Mouse (Mus musculus) olfactory bulb, adult 2 months (tissue): ENCODE data around the gene Arrb1. TPM values are rescaled to one million over a fixed set of nuclear protein-coding genes. Genes with fewer than 3 reads are reported as not detected.

Source experiments
- H3K27ac ChIP-seq: fragments of 200-500 bp; 2 replicates; pipeline ENCODE4 v1.5.1; 2012; ENCODE audit warnings: low read depth, low read length; ENCODE audit not compliant: insufficient read depth
- H3K4me1 ChIP-seq: fragments of 200-500 bp; 2 replicates; pipeline ENCODE4 v1.6.1; 2012; ENCODE audit warnings: low read length; ENCODE audit not compliant: control insufficient read depth, insufficient read depth
- H3K4me3 ChIP-seq: fragments of 200-500 bp; 2 replicates; pipeline ENCODE4 v1.5.1; 2012; ENCODE audit warnings: mild to moderate bottlenecking, low read depth, low read length, moderate library complexity; ENCODE audit not compliant: insufficient read depth
- CTCF ChIP-seq: fragments of 200-500 bp; IDR thresholded peaks from 2 replicates; pipeline ENCODE4 v1.5.1; 2012; ENCODE audit warnings: low read depth, mild to moderate bottlenecking, low read length, moderate library complexity; ENCODE audit not compliant: insufficient read depth
- POLR2A ChIP-seq: fragments of 200-500 bp; IDR thresholded peaks from 2 replicates; pipeline ENCODE4 v1.6.1; 2012; ENCODE audit warnings: mild to moderate bottlenecking, low read depth, low read length, moderate library complexity; ENCODE audit not compliant: insufficient read depth
- WGBS: fragments of 180-500 bp; shearing (Covaris S2); methylation state at CpG from one replicate; pipeline ENCODE4 v1.1.7; 2018; 5-methylcytosine and 5-hydroxymethylcytosine counted together
- polyA plus RNA-seq: library from polyadenylated mRNA; stranded (reverse); fragments of >200 nt; gene quantifications from 2 replicates; pipeline ENCODE4 v1.2.4, GENCODE M21; 2012; ENCODE audit warnings: low replicate concordance; ENCODE audit not compliant: missing spikeins, insufficient read depth, insufficient read length

The Arrb1 gene
- polyA plus RNA-seq, 1 experiment, result not detected

DNA sequence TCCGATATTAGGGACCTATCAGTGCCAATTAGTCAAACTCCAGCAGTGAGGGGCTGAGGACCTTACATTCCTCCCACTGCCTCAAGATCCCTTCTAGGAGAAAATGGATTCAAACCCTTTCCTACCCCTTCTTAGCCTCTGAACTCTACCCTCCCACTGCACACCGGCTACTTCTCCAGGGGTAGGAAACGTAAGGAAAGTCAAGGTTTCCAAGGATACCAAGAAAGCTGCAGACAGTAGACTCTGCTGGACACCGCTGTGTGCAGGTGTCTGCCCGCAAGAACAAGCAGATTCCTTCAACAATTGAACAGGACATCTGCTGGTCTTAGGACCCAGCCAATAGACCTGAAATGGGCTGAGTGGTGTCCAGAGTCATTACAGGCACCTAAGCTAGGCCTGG is 765 bp upstream of the Arrb1 start:
- Histone ChIP-seq H3K4me1 (peaks cover 34% of the 10 kb centered on the region), H3K4me3 (peak overlapping the region; percentile 66), H3K27ac (peak overlapping the region; percentile 37; the same call in 1 of the 2 replicates)
- TF ChIP-seq POLR2A (no peak), CTCF (no peak)
- 33% methylated on average over 5 of the region's 5 CpGs for WGBS

GRCm38 (mm10) chr7:99535741-99536501 is 655 bp downstream of the Arrb1 start:
- Histone ChIP-seq H3K27ac (peak overlapping the region; percentile 64), H3K4me1 (peaks cover 47% of the 10 kb centered on the region), H3K4me3 (peak overlapping the region; percentile 66)
- WGBS, result 4% methylated on average over 46 of the region's 46 CpGs
- TF ChIP-seq POLR2A (no peak), CTCF (no peak)

GRCm38 (mm10) chr7:99537183-99537756 is 2.0 kb downstream of the Arrb1 start:
- Histone ChIP-seq H3K27ac (peak overlapping the region; percentile 56), H3K4me3 (peak overlapping the region; percentile 22), H3K4me1 (peaks cover 53% of the 10 kb centered on the region)
- 39% methylated on average over 5 of the region's 5 CpGs for WGBS
- TF ChIP-seq CTCF (no peak), POLR2A (no peak)

- Histone ChIP-seq H3K4me1 (peaks cover 57% of the 10 kb centered on the region), H3K4me3 (no peak overlapping the region), H3K27ac (no peak overlapping the region)
These were observed 3.2 kb downstream of the Arrb1 start for GRCm38 (mm10) chr7:99538421-99538820.

DNA sequence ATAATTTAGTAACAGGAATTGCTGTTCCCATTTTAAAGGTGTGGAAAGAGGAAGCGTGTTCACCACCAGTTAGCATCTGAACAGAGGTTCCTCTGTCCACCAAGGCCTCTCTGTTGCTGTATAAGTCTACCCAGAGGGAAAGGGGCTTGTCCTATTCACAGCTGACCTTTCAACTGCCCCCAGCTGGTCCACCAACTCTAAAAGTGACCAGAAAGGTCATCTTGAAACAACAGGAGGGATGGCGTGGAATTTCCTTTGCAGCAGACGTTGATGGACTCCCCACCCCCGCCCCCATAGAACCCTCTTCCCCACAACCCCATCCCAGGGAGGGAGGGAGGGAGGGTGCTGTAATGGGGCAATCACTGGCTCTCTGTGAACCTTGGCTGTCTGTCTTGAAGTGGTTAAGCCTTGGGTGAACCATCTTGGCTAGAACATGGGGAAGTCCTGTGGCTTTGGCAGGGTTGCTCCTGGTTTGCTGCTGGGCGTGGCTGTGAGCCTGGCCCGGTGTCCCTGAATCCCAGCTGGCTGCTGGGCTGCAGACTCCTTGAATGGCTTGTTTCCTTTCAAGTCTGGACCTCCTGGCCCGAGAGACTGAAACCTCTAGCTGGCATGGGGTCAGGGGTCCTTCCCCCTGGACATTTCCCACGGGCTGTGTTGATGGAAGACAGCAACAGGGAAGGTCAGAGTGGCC is 4.1 kb downstream of the Arrb1 start:
- peak overlapping the region; percentile 4; the same call in 1 of the 2 replicates for H3K4me3 ChIP-seq
- TF ChIP-seq CTCF, result no peak
- TF ChIP-seq POLR2A, result no peak
- H3K4me1 ChIP-seq, result peaks cover 60% of the 10 kb centered on the region
- peak overlapping the region; percentile 40 for H3K27ac ChIP-seq
- WGBS, result 47% methylated on average over 8 of the region's 8 CpGs

More at GRCm38 (mm10) chr7:99538421-99538820, 3.2 kb downstream of the Arrb1 start:
- 85% methylated on average over 4 of the region's 4 CpGs for WGBS
- TF ChIP-seq POLR2A (no peak), CTCF (no peak)

GRCm38 (mm10) chr7:99540016-99540415 is 4.8 kb downstream of the Arrb1 start:
- Histone ChIP-seq H3K27ac (peak overlapping the region; percentile 40), H3K4me3 (peak overlapping the region; percentile 4; the same call in 1 of the 2 replicates), H3K4me1 (peaks cover 55% of the 10 kb centered on the region)
- 88% methylated on average over 2 of the region's 2 CpGs for WGBS
- TF ChIP-seq POLR2A, result no peak
- TF ChIP-seq CTCF, result no peak

DNA sequence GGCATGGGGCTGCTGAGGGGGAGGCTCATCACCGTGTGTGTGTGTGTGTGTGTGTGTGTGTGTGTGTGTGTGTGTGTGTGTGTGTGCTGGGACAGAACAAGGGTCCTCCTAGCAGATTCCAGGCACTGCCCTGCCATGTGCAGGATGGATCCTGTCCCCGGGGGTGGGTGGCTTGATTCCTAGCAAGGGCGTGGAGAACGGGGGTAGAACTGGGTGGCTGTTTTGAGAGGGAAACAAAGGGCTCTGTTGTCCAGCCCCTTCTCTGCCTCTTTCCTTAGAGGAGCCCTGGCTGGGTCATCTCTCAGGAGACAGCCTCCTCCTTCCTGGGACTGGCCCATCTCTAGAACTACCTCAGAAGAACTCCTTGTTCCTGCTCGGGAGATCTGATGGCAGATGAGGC is 5.9 kb downstream of the Arrb1 start:
- no peak overlapping the region for H3K4me3 ChIP-seq
- H3K4me1 ChIP-seq, result peaks cover 61% of the 10 kb centered on the region
- TF ChIP-seq CTCF (no peak), POLR2A (no peak)
- WGBS, result 62% methylated on average over 5 of the region's 5 CpGs
- H3K27ac ChIP-seq, result no peak overlapping the region; the same call in 1 of the 2 replicates

- 53% methylated on average over 6 of the region's 6 CpGs for WGBS
- H3K27ac ChIP-seq, result no peak overlapping the region
- peaks cover 59% of the 10 kb centered on the region for H3K4me1 ChIP-seq
- TF ChIP-seq POLR2A, result no peak
- no peak for TF ChIP-seq CTCF
- H3K4me3 ChIP-seq, result no peak overlapping the region
These were observed 9.0 kb downstream of the Arrb1 start for GRCm38 (mm10) chr7:99544272-99544671.
